20 mouse cellular contexts compared by ENCODE assay signal in genomic region chr10:76334350-76334749, GRCm38 (mm10). TPM values are rescaled to one million over a fixed set of nuclear protein-coding genes. Genes with fewer than 3 reads are reported as not detected.
DNase-seq lines count a peak whose midpoint lies in the region; ATAC-seq and TF ChIP-seq lines count a peak whose summit lies in the region.
"Had no signal": no experiment of that assay in that cellular context is flagged by ENCODE, and none has a peak within 500 bp of the region (broad histone marks: within the 10 kb centered on the region; RNA-seq: fewer than 3 reads in every experiment).

No protein-coding gene starts in this region.

- no peak overlapping the region for H3K4me2 ChIP-seq in kidney, postnatal 0 days (ENCODE audit: low read length)
- H3K4me2 ChIP-seq in midbrain, postnatal 0 days (ENCODE audit: low read depth, low read length, poor library complexity, severe bottlenecking): no peak overlapping the region
- H3K4me2 ChIP-seq: forebrain, embryonic 13.5 days; hindbrain, embryonic 13.5 days; limb, embryonic 12.5 days; liver, embryonic 13.5 days; lung, embryonic 14.5 days had no signal

- no peak overlapping the region for H3K9ac ChIP-seq in kidney, postnatal 0 days (ENCODE audit: low read depth, low read length)
- no peak overlapping the region for H3K9ac ChIP-seq in midbrain, postnatal 0 days (replicated peaks; ENCODE audit: low read length, poor library complexity, severe bottlenecking)
- H3K9ac ChIP-seq: forebrain, embryonic 13.5 days; hindbrain, embryonic 13.5 days; limb, embryonic 12.5 days; liver, embryonic 13.5 days; lung, embryonic 14.5 days had no signal

- ATAC-seq in kidney, postnatal 0 days (replicated peaks; ENCODE audit: low FRiP score, low read depth): 0 out of 2 replicates have a peak, but pooled peaks have one; percentile 40
- no peak for ATAC-seq in midbrain, postnatal 0 days (ENCODE audit: low FRiP score)
- ATAC-seq: forebrain, embryonic 13.5 days; inflammation-experienced regulatory T-cells, adult 6 months had no signal

- no peaks in the 10 kb centered on the region for H3K36me3 ChIP-seq in kidney, postnatal 0 days (ENCODE audit: insufficient read depth, low read length)
- no peaks in the 10 kb centered on the region for H3K36me3 ChIP-seq in midbrain, postnatal 0 days (ENCODE audit: insufficient read depth, low read length)
- H3K36me3 ChIP-seq: liver, embryonic 13.5 days had no signal

- peak; percentile 23 to 28 for DNase-seq in cerebellum, postnatal 10 days
- DNase-seq in cerebellum, postnatal 4 days (ENCODE audit: low spot score in 2 of 2): no peak
- DNase-seq in kidney, postnatal 0 days (ENCODE audit: low spot score): peak; percentile 29
- DNase-seq in kidney, adult 8-10 months: no peak
- peak; percentile 49 for DNase-seq in adipocyte (ENCODE audit: low spot score)
- DNase-seq in embryo, embryonic 10.5 days (ENCODE audit: low spot score): peak; percentile 5
- no peak for DNase-seq in urinary bladder, postnatal 36 days (ENCODE audit: low spot score in 2 of 2)
- no peak for DNase-seq in midbrain, postnatal 0 days (ENCODE audit: low spot score)
- DNase-seq: adrenal gland, adult 2 months; B cell, adult 2 months; gastrocnemius, postnatal 14 days; liver, embryonic 13.5 days; lung, embryonic 14.5 days; lung, postnatal 36 days; right cerebral cortex, adult 18-20 months; thymus, postnatal 14 days had no signal

- no peaks in the 10 kb centered on the region for H3K9me3 ChIP-seq in kidney, postnatal 0 days (replicated peaks; ENCODE audit: low read length)
- no peaks in the 10 kb centered on the region for H3K9me3 ChIP-seq in midbrain, postnatal 0 days (ENCODE audit: low read length)
- H3K9me3 ChIP-seq: forebrain, embryonic 13.5 days; hindbrain, embryonic 13.5 days; limb, embryonic 12.5 days; liver, embryonic 13.5 days had no signal

- 28% methylated on average over 4 of the region's 4 CpGs for whole genome bisulfite sequencing in kidney, postnatal 0 days
- 39% methylated on average over 4 of the region's 4 CpGs for WGBS in midbrain, postnatal 0 days

- no peak overlapping the region for H3K4me3 ChIP-seq in kidney, postnatal 0 days (replicated peaks; ENCODE audit: low read depth, low read length)
- no peak overlapping the region for H3K4me3 ChIP-seq in midbrain, postnatal 0 days (ENCODE audit: low read depth, low read length)
- H3K4me3 ChIP-seq: forebrain, embryonic 13.5 days; hindbrain, embryonic 13.5 days; limb, embryonic 12.5 days; liver, embryonic 13.5 days had no signal

- no peaks in the 10 kb centered on the region for H3K4me1 ChIP-seq in kidney, postnatal 0 days (replicated peaks; ENCODE audit: insufficient read depth, low read length)
- H3K4me1 ChIP-seq in midbrain, postnatal 0 days (ENCODE audit: insufficient read depth, low read length): no peaks in the 10 kb centered on the region
- H3K4me1 ChIP-seq: limb, embryonic 12.5 days had no signal

- no peak for TF ChIP-seq CTCF in kidney, postnatal 0 days (IDR thresholded peaks at IDR 0.05; ENCODE audit: low read depth)
- no peak for TF ChIP-seq CTCF in midbrain, postnatal 0 days (IDR thresholded peaks at IDR 0.05)

- H3K27me3 ChIP-seq in kidney, postnatal 0 days (ENCODE audit: insufficient read depth, low read length): no peaks in the 10 kb centered on the region
- H3K27me3 ChIP-seq in midbrain, postnatal 0 days (ENCODE audit: insufficient read depth, low read length): no peaks in the 10 kb centered on the region
- H3K27me3 ChIP-seq: forebrain, embryonic 13.5 days; hindbrain, embryonic 13.5 days; limb, embryonic 12.5 days; liver, embryonic 13.5 days had no signal

- H3K27ac ChIP-seq in kidney, postnatal 0 days: no peak overlapping the region
- no peak overlapping the region for H3K27ac ChIP-seq in midbrain, postnatal 0 days (ENCODE audit: low read depth, low read length)
- H3K27ac ChIP-seq: forebrain, embryonic 13.5 days; hindbrain, embryonic 13.5 days; limb, embryonic 12.5 days; liver, embryonic 13.5 days had no signal

RNA-seq across cellular contexts. Expression of gene Dip2a, which starts 10.7 kb away (rescaled TPM):
- 7.6 and 8.2 TPM in 2 replicates for polyA plus RNA-seq in kidney, postnatal 0 days (2015; fragmentation: Nextera tagmentation; extraction: Ambion mirVana)
- total RNA-seq in midbrain, postnatal 0 days (2014; rRNA removed): 57.0 and 60.7 TPM in 2 replicates
- polyA plus RNA-seq in midbrain, postnatal 0 days (2015; fragmentation: Nextera tagmentation; extraction: Ambion mirVana): 11.5 and 12.9 TPM in 2 replicates

Comparison
In these comparisons a context has a peak if more than half of its experiments do, and no peak if none do; other contexts are left out.
1. DNase-seq: peak in cerebellum, postnatal 10 days (2 of 2), kidney, postnatal 0 days (single experiment), adipocyte (single experiment) and embryo, embryonic 10.5 days (single experiment); none in cerebellum, postnatal 4 days (0 of 2), kidney, adult 8-10 months (0 of 2), urinary bladder, postnatal 36 days (0 of 2) and midbrain, postnatal 0 days (single experiment).